Mouse (Mus musculus): ENCODE data around the gene Txndc12.

DNA sequence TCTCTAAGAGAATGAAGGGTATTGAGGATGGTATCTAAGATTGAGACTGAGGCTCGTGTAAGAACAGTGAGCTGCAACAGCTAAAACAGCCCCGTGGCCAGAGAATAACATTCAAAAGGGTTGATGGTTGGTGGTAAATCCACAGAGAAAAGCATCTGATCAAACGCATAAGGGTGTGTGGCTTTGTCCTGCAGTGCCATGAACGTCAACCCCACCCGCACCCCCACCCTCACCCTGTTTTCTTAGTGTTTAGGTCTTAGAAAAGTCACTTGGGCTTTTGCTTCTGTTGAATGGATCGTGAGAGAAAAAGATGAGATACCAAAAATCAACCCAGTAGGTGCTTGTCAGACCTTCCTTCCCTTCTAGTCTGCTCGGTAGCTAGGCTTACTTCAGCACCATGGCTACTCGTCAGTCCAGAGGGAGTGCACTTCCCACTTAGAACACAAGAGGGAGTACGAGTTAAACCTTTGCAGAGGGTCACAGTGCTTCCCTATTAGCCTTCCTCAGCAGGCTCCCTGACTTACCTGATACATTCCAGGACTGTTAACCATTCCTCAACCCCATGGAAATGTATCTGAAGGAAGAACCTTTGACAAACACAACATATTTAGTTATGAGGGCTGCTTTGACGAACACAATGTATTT is 35.5 kb downstream of the Txndc12 start:
- TF ChIP-seq CTCF (conservative IDR thresholded peaks at IDR 0.05; ENCODE audit: insufficient read depth, insufficient read length, low read depth, low read length): peak; percentile 97; the same call in 1 of the 2 replicates
- no peak for TF ChIP-seq POLR2A (IDR thresholded peaks at IDR 0.05; ENCODE audit: low read depth, low read length)
